Mouse (Mus musculus) neural tube, embryonic 12.5 days (tissue): ENCODE measurements around the gene Nfatc2. TPM values are rescaled to one million over a fixed set of nuclear protein-coding genes. Genes with fewer than 3 reads are reported as not detected.

Experiments used
- ATAC-seq: fragments of 200-750 bp; cut with Nextera tagmentation; 2 replicates; pipeline ENCODE4 v1.8.0; 2017; ENCODE audit warnings: low read depth, mild to moderate bottlenecking, moderate TSS enrichment, moderate library complexity; ENCODE audit not compliant: low FRiP score
- H3K27ac ChIP-seq: fragments of 300-500 bp; sonication (generic); 2 replicates; pipeline ENCODE4 v1.5.1; 2016
- H3K27me3 ChIP-seq: fragments of 300-500 bp; sonication (generic); replicated peaks from 2 replicates; pipeline ENCODE4 v1.6.1; 2016; ENCODE audit warnings: mild to moderate bottlenecking
- H3K36me3 ChIP-seq: fragments of 300-500 bp; sonication (generic); 2 replicates; pipeline ENCODE4 v1.6.1; 2016; ENCODE audit warnings: mild to moderate bottlenecking
- H3K4me1 ChIP-seq: fragments of 300-500 bp; sonication (generic); 2 replicates; pipeline ENCODE4 v1.6.1; 2016
- H3K4me2 ChIP-seq: fragments of 300-500 bp; sonication (generic); replicated peaks from 2 replicates; pipeline ENCODE4 v1.6.1; 2016; ENCODE audit warnings: mild to moderate bottlenecking
- H3K4me3 ChIP-seq: fragments of 300-500 bp; sonication (generic); 2 replicates; pipeline ENCODE4 v1.5.1; 2016
- H3K9ac ChIP-seq: fragments of 300-500 bp; sonication (generic); 2 replicates; pipeline ENCODE4 v1.6.1; 2016; ENCODE audit warnings: mild to moderate bottlenecking
- H3K9me3 ChIP-seq: fragments of 300-500 bp; sonication (generic); 2 replicates; pipeline ENCODE4 v1.6.1; 2016; ENCODE audit warnings: mild to moderate bottlenecking
- WGBS: fragments of 180-500 bp; shearing (Covaris S2); methylation state at CpG from one replicate; pipeline ENCODE4 v1.1.7; 2016; 5-methylcytosine and 5-hydroxymethylcytosine counted together
- polyA plus RNA-seq: library from polyadenylated mRNA; unstranded; fragments of >200 nt; fragmentation: Nextera tagmentation; extraction: Ambion mirVana; gene quantifications from 2 replicates; pipeline ENCODE4 v1.2.1, GENCODE M21; 2016

Gene Nfatc2
- polyA plus RNA-seq, 1 experiment from 2014 or later: 1.5 TPM

DNA sequence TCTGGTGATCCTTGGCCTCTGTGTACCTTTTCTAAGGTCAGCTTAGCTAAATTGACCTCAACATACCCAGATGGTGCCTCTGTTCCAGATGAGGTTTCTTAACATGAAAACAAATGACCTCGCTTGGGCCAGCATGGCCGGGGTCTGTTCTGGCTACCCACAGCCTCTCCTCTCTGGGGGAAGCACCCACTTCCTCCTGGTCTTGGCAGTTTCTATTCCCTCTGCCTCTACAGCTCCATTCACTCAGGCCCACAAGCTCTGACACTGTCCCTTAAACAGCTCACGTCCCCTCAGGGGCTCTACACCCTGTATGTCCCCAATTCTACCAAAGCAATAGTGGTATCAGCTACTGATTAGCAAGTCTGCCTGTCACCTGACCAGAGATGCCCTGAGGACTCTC, 27.6 kb downstream of the Nfatc2 start:
- no peaks in the 10 kb centered on the region for H3K4me1 ChIP-seq
- H3K27me3 ChIP-seq: no peaks in the 10 kb centered on the region
- 81% methylated on average over 3 of the region's 3 CpGs for WGBS
- ATAC-seq: no peak
- no peaks in the 10 kb centered on the region for H3K36me3 ChIP-seq
- H3K4me2 ChIP-seq: no peak overlapping the region
- no peaks in the 10 kb centered on the region for H3K9me3 ChIP-seq
- no peak overlapping the region for H3K9ac ChIP-seq
- no peak overlapping the region for H3K27ac ChIP-seq
- H3K4me3 ChIP-seq: no peak overlapping the region

GRCm38 (mm10) chr2:168571241-168571640, 30.2 kb downstream of the Nfatc2 start:
- ATAC-seq: no peak
- no peaks in the 10 kb centered on the region for H3K4me1 ChIP-seq
- no peak overlapping the region for H3K4me3 ChIP-seq
- H3K27ac ChIP-seq: no peak overlapping the region
- H3K4me2 ChIP-seq: no peak overlapping the region
- H3K9ac ChIP-seq: no peak overlapping the region
- no peaks in the 10 kb centered on the region for H3K36me3 ChIP-seq
- H3K27me3 ChIP-seq: no peaks in the 10 kb centered on the region
- H3K9me3 ChIP-seq: no peaks in the 10 kb centered on the region
- 95% methylated on average over 32 of the region's 32 CpGs for WGBS

DNA sequence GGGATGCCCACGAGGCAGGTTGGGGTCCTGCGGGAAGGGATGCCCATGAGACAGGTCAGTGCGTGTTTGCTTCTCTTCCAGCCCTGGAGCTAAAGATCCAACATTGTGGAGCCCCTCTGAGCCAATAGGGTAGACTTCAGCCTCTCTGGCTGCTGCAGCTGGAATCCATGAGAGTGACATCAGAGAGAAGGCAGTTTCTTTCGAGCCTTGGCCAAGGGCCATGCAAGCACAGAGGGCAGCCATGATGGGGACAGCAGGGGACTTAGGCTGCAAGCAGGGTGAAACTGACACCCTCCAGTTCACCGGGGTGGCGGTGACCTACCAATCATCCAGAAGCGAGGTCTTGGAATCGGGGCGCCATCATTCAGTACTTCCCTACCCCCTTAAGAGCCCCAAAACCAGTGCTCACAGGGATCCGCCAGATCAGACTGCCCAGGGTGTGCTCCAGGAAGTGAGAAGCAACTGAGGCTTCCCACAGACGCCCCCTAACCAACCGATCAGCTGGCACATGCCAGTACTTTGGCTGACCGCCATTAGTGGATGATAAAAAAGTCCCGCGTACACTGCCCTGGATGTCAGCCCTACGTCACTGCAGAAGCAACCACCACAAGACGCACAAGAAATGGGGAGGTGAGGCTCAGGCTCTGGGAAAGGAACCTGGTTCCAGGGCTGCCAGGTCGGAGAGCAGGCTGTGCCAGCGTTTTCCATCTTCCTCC, 35.8 kb downstream of the Nfatc2 start:
- no peak overlapping the region for H3K9ac ChIP-seq
- WGBS: 91% methylated on average over 19 of the region's 19 CpGs

DNA sequence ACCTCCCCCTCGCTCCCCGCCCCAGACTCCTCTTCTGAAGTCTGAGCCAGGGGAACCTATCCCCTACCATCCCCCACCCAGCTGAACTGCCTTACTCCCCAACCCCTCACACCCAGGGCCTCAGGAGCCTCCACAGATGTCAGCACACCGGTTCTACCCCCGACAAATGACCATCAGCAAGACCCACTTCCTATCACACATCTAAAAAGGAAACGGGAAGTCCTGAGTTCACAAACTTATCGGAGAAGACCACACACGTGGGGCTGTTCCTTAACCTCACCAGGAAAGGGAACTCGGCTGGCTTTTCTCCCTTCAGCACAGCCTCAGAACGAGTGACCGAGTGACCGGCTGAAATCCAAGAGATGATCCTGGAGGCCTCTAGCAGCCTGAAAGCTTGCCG, 38.3 kb downstream of the Nfatc2 start:
- H3K4me1 ChIP-seq: 0 out of 2 replicates have a peak, but pooled peaks cover 3% of the 10 kb centered on the region
- no peaks in the 10 kb centered on the region for H3K9me3 ChIP-seq
- H3K27ac ChIP-seq: no peak overlapping the region
- H3K27me3 ChIP-seq: no peaks in the 10 kb centered on the region
- H3K36me3 ChIP-seq: no peaks in the 10 kb centered on the region
- WGBS: 49% methylated on average over 12 of the region's 12 CpGs
- no peak overlapping the region for H3K4me3 ChIP-seq
- H3K4me2 ChIP-seq: no peak overlapping the region
- no peak for ATAC-seq
- no peak overlapping the region for H3K9ac ChIP-seq

More for the DNA sequence above, 35.8 kb downstream of the Nfatc2 start:
- Histone ChIP-seq H3K27me3 (no peaks in the 10 kb centered on the region), H3K4me3 (no peak overlapping the region), H3K9me3 (no peaks in the 10 kb centered on the region), H3K36me3 (no peaks in the 10 kb centered on the region), H3K27ac (no peak overlapping the region), H3K4me1 (no peaks in the 10 kb centered on the region), H3K4me2 (no peak overlapping the region)
- ATAC-seq: no peak

GRCm38 (mm10) chr2:168557035-168557434, 44.4 kb downstream of the Nfatc2 start:
- Histone ChIP-seq H3K27me3 (peaks cover 5% of the 10 kb centered on the region; the same call in 1 of the 2 replicates), H3K4me2 (no peak overlapping the region), H3K4me3 (no peak overlapping the region), H3K9ac (no peak overlapping the region), H3K27ac (no peak overlapping the region), H3K36me3 (no peaks in the 10 kb centered on the region), H3K4me1 (peaks cover 31% of the 10 kb centered on the region), H3K9me3 (no peaks in the 10 kb centered on the region)
- WGBS: 48% methylated on average over 8 of the region's 8 CpGs
- no peak for ATAC-seq

DNA sequence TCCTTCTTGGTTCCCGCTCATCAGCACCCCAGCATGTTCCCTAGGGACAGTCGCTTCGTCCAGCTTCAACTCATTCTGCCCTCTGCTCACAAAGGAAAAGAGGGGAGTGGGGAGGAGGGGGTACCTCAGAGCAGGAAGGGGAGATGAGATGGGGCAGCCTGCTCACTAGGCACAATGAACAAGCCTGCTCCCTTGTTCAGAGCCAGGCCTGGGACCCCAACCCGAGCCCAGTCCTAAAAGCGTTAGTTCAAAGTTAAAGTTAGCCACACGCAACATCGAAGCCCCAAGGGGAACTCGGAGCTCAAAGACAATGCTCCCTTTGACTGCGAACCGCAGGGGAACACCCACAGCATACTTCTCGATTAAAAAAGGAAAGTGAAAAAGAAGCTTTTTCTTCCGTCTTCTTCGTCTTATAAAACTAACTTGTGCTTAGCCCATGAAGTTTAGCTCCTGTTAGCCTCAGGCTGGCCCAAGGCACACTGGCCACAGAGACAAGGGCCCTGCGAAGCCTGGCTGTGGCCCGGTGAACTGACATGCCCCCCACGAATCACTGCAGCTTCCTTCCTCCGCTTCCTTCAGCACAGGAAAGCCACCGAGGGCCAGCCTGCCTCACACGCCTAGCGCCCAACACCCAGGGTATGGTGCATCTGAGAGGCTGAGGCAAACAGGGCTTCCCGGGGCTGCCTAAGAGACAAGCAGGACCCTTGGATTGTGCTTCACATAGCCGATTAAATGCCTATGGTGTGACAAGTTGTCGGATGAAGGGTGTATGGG, 45.4 kb downstream of the Nfatc2 start:
- H3K36me3 ChIP-seq: no peaks in the 10 kb centered on the region
- H3K9ac ChIP-seq: no peak overlapping the region
- H3K27me3 ChIP-seq: peaks cover 5% of the 10 kb centered on the region; the same call in 1 of the 2 replicates
- H3K4me3 ChIP-seq: no peak overlapping the region
- 38% methylated on average over 23 of the region's 23 CpGs for WGBS
- H3K27ac ChIP-seq: no peak overlapping the region
- H3K9me3 ChIP-seq: no peaks in the 10 kb centered on the region
- no peak for ATAC-seq
- H3K4me1 ChIP-seq: peaks cover 34% of the 10 kb centered on the region
- no peak overlapping the region for H3K4me2 ChIP-seq

DNA sequence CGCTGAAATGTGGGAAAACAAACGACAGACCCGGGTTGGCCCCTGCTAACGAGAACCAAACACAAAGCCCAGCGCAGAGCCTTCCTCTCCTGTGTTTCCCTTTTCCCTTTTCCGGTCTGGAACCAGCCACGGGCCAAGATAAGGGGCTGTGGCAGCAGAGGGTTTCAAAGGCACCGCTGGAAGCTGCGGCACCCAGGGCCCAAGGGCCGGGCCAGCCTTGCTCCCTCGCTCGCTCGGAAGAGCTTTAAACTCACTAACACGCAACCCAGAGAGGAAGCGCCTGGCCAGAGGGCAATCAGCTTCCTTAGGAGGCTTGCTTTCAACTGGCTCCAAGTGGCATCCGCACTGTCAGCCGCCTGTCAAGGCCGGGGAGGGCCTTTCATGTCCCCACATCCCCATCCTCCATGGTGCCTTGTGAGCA, 47.9 kb downstream of the Nfatc2 start:
- no peak overlapping the region for H3K9ac ChIP-seq
- ATAC-seq: no peak
- H3K36me3 ChIP-seq: no peaks in the 10 kb centered on the region
- peak overlapping the region; percentile 7; the same call in 1 of the 2 replicates for H3K4me2 ChIP-seq
- peaks cover 5% of the 10 kb centered on the region; the same call in 1 of the 2 replicates for H3K27me3 ChIP-seq
- peaks cover 34% of the 10 kb centered on the region for H3K4me1 ChIP-seq
- 36% methylated on average over 18 of the region's 18 CpGs for WGBS
- H3K27ac ChIP-seq: no peak overlapping the region
- H3K9me3 ChIP-seq: no peaks in the 10 kb centered on the region
- H3K4me3 ChIP-seq: no peak overlapping the region

DNA sequence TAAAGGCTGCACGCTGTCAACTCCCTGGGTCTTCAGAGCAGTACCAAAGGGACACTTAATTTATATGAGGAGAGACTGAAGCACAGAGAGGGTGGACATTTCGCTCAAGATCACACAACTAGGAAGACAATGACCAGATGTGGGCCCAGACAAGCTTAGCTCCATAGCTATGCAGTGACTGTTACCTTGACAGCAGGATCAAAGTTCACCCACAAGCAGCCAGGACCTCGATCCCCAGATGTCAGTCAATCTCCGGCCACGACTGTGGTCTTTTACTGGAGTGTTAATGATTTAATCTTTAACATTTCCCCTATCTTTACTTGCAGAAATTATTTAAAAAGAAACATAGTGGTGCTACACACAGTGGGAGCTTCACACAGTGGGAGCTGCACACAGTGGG, 49.1 kb downstream of the Nfatc2 start:
- peaks cover 31% of the 10 kb centered on the region for H3K4me1 ChIP-seq
- no peak overlapping the region for H3K4me3 ChIP-seq
- H3K4me2 ChIP-seq: no peak overlapping the region
- ATAC-seq: no peak
- H3K27me3 ChIP-seq: peaks cover 5% of the 10 kb centered on the region; the same call in 1 of the 2 replicates
- no peaks in the 10 kb centered on the region for H3K9me3 ChIP-seq
- 54% methylated on average over 5 of the region's 5 CpGs for WGBS
- H3K27ac ChIP-seq: no peak overlapping the region
- H3K9ac ChIP-seq: no peak overlapping the region
- no peaks in the 10 kb centered on the region for H3K36me3 ChIP-seq

DNA sequence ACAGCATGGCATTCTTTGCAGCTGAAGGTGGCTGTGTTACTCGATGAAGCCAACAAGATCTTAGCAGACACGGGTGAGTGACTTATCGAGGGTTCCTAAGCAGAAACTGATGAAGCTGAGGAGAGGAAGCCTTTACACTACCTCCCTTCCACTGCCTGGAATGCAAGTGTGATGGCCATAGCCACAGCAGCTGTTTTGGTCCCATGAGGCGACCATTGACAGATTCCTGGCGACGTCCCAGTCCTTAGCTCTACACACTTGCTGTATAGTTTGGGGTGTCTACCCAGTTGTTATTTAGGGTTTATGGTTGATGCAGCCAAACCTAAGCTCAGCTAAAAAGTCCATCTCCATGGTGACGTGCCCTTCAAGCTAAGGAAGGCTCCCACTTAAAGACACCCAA, 50.2 kb downstream of the Nfatc2 start:
- Histone ChIP-seq H3K4me3 (no peak overlapping the region), H3K9ac (no peak overlapping the region), H3K27ac (no peak overlapping the region), H3K9me3 (no peaks in the 10 kb centered on the region), H3K4me2 (no peak overlapping the region), H3K36me3 (no peaks in the 10 kb centered on the region), H3K4me1 (peaks cover 25% of the 10 kb centered on the region), H3K27me3 (peaks cover 5% of the 10 kb centered on the region; the same call in 1 of the 2 replicates)
- ATAC-seq: no peak
- WGBS: 93% methylated on average over 7 of the region's 7 CpGs

GRCm38 (mm10) chr2:168549326-168549725, 52.1 kb downstream of the Nfatc2 start:
- Histone ChIP-seq H3K4me2 (no peak overlapping the region), H3K4me3 (no peak overlapping the region), H3K4me1 (peaks cover 26% of the 10 kb centered on the region), H3K9ac (no peak overlapping the region), H3K9me3 (no peaks in the 10 kb centered on the region), H3K27me3 (peaks cover 5% of the 10 kb centered on the region; the same call in 1 of the 2 replicates), H3K27ac (no peak overlapping the region), H3K36me3 (no peaks in the 10 kb centered on the region)
- WGBS: 69% methylated on average over 12 of the region's 12 CpGs
- no peak for ATAC-seq

DNA sequence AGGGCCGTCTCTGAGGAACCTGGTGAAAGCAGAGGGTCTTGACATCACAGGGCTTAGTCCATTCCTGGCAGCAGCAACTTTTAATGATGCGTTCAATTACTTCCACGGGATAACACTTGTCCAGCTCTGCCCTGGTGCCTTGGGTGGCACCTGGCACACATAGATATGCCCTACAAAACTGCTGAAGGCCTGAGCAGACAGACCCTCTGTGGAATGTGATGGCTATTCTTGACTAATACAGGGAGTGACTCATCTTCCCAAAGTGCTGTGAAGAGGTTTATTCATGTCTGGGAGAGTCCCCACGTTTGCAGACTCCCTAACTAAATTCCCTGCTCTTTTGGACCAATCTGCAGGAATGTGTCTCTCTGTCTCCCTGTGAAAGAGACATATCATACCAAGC, 53.4 kb downstream of the Nfatc2 start:
- Histone ChIP-seq H3K9ac (no peak overlapping the region), H3K4me2 (no peak overlapping the region), H3K36me3 (no peaks in the 10 kb centered on the region), H3K27ac (no peak overlapping the region), H3K27me3 (no peaks in the 10 kb centered on the region), H3K4me1 (peaks cover 19% of the 10 kb centered on the region), H3K9me3 (no peaks in the 10 kb centered on the region), H3K4me3 (no peak overlapping the region)
- ATAC-seq: no peak
- 75% methylated on average over 4 of the region's 4 CpGs for WGBS

- H3K9ac ChIP-seq: no peak overlapping the region
- WGBS: 70% methylated on average over 15 of the region's 15 CpGs
- H3K27ac ChIP-seq: no peak overlapping the region
- no peak overlapping the region for H3K4me3 ChIP-seq
- no peaks in the 10 kb centered on the region for H3K27me3 ChIP-seq
- H3K9me3 ChIP-seq: no peaks in the 10 kb centered on the region
- H3K36me3 ChIP-seq: no peaks in the 10 kb centered on the region
- H3K4me1 ChIP-seq: peaks cover 11% of the 10 kb centered on the region
- 0 out of 2 replicates have a peak, but pooled peaks have one; percentile 4 for ATAC-seq
- H3K4me2 ChIP-seq: no peak overlapping the region
Observed at GRCm38 (mm10) chr2:168545901-168546557, 55.4 kb downstream of the Nfatc2 start.
